Mouse (Mus musculus) olfactory bulb, adult 2 months (tissue): Measurements from ENCODE around the gene Rgs6. TPM values are rescaled to one million over a fixed set of nuclear protein-coding genes. Genes with fewer than 3 reads are reported as not detected.

Experiments
- H3K27ac ChIP-seq: fragments of 200-500 bp; 2 replicates; pipeline ENCODE4 v1.5.1; 2012; ENCODE audit warnings: low read depth, low read length; ENCODE audit not compliant: insufficient read depth
- H3K4me1 ChIP-seq: fragments of 200-500 bp; 2 replicates; pipeline ENCODE4 v1.6.1; 2012; ENCODE audit warnings: low read length; ENCODE audit not compliant: control insufficient read depth, insufficient read depth
- H3K4me3 ChIP-seq: fragments of 200-500 bp; 2 replicates; pipeline ENCODE4 v1.5.1; 2012; ENCODE audit warnings: mild to moderate bottlenecking, low read depth, low read length, moderate library complexity; ENCODE audit not compliant: insufficient read depth
- CTCF ChIP-seq: fragments of 200-500 bp; IDR thresholded peaks from 2 replicates; pipeline ENCODE4 v1.5.1; 2012; ENCODE audit warnings: low read depth, mild to moderate bottlenecking, low read length, moderate library complexity; ENCODE audit not compliant: insufficient read depth
- POLR2A ChIP-seq: fragments of 200-500 bp; IDR thresholded peaks from 2 replicates; pipeline ENCODE4 v1.6.1; 2012; ENCODE audit warnings: mild to moderate bottlenecking, low read depth, low read length, moderate library complexity; ENCODE audit not compliant: insufficient read depth
- WGBS: fragments of 180-500 bp; shearing (Covaris S2); methylation state at CpG from one replicate; pipeline ENCODE4 v1.1.7; 2018; 5-methylcytosine and 5-hydroxymethylcytosine counted together
- polyA plus RNA-seq: library from polyadenylated mRNA; stranded (reverse); fragments of >200 nt; gene quantifications from 2 replicates; pipeline ENCODE4 v1.2.4, GENCODE M21; 2012; ENCODE audit warnings: low replicate concordance; ENCODE audit not compliant: missing spikeins, insufficient read depth, insufficient read length

Gene Rgs6
- polyA plus RNA-seq, 1 experiment = not detected

- TF ChIP-seq POLR2A = no peak
- TF ChIP-seq CTCF = no peak
- Histone ChIP-seq H3K27ac (no peak overlapping the region), H3K4me3 (no peak overlapping the region), H3K4me1 (peaks cover 3% of the 10 kb centered on the region; the same call in 1 of the 2 replicates)
- WGBS = 61% methylated on average over 4 of the region's 4 CpGs
Measured at GRCm38 (mm10) chr12:83013918-83014691, 426.0 kb downstream of the Rgs6 start.

- H3K27ac ChIP-seq = no peak overlapping the region
- H3K4me3 ChIP-seq = no peak overlapping the region
- WGBS = 36% methylated on average over 2 of the region's 2 CpGs
- peaks cover 3% of the 10 kb centered on the region; the same call in 1 of the 2 replicates for H3K4me1 ChIP-seq
- TF ChIP-seq POLR2A (no peak), CTCF (no peak)
Measured at GRCm38 (mm10) chr12:83014848-83015247, 426.8 kb downstream of the Rgs6 start.

DNA sequence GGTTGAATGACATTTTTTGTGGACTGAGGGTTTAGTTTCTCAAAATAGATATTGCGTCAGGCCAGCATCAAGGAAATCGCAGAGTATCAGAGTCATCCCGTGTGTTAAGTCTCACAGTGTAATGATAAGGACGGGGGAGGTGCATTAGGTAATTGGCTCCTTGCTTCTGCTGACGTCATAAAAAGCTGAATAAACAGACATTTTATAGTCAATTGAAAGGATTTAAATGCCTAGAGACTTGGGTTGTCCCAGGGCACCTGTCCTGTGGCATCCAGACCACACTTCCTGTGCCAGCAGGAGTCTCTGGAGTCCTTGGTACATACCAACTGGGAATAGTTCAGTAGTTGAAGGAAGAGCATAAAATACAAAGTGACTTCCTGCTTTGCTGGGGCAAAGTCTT is 427.3 kb downstream of the Rgs6 start:
- H3K4me3 ChIP-seq = no peak overlapping the region
- TF ChIP-seq CTCF (no peak), POLR2A (no peak)
- peaks cover 3% of the 10 kb centered on the region; the same call in 1 of the 2 replicates for H3K4me1 ChIP-seq
- no peak overlapping the region for H3K27ac ChIP-seq
- WGBS = 77% methylated on average over 5 of the region's 5 CpGs

GRCm38 (mm10) chr12:83016486-83016885 is 428.4 kb downstream of the Rgs6 start:
- Histone ChIP-seq H3K27ac (no peak overlapping the region), H3K4me3 (no peak overlapping the region), H3K4me1 (peaks cover 3% of the 10 kb centered on the region; the same call in 1 of the 2 replicates)
- WGBS = 91% methylated on average over 6 of the region's 6 CpGs
- no peak for TF ChIP-seq POLR2A
- TF ChIP-seq CTCF = no peak

DNA sequence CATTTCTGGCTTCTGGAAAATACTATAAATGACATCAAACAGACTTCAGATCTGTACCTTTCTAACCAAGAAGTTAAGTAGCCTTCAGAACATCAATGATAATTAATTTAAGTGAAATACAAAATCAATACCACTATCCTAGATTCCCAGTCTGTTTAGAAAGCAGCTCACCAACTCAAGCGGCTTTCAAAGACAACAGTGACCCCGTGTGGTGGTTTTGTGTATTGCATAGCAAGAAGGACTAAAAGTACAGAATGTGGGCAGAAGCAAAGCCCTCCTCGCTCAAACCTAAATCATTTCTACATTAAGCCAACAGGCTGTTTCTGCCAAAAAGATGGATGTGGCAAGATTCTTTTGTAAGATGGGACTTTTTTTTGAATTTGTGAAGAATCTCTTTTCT is 429.9 kb downstream of the Rgs6 start:
- no peak overlapping the region for H3K27ac ChIP-seq
- no peak overlapping the region for H3K4me3 ChIP-seq
- no peak for TF ChIP-seq POLR2A
- TF ChIP-seq CTCF = no peak
- peaks cover under 1% of the 10 kb centered on the region; the same call in 1 of the 2 replicates for H3K4me1 ChIP-seq
- 5% methylated on average over 3 of the region's 3 CpGs for WGBS

GRCm38 (mm10) chr12:83026985-83027384 is 438.9 kb downstream of the Rgs6 start:
- TF ChIP-seq POLR2A (no peak), CTCF (no peak)
- 80% methylated on average over 3 of the region's 3 CpGs for WGBS
- H3K4me1 ChIP-seq = peaks cover 5% of the 10 kb centered on the region; the same call in 1 of the 2 replicates
- no peak overlapping the region for H3K27ac ChIP-seq
- no peak overlapping the region for H3K4me3 ChIP-seq

DNA sequence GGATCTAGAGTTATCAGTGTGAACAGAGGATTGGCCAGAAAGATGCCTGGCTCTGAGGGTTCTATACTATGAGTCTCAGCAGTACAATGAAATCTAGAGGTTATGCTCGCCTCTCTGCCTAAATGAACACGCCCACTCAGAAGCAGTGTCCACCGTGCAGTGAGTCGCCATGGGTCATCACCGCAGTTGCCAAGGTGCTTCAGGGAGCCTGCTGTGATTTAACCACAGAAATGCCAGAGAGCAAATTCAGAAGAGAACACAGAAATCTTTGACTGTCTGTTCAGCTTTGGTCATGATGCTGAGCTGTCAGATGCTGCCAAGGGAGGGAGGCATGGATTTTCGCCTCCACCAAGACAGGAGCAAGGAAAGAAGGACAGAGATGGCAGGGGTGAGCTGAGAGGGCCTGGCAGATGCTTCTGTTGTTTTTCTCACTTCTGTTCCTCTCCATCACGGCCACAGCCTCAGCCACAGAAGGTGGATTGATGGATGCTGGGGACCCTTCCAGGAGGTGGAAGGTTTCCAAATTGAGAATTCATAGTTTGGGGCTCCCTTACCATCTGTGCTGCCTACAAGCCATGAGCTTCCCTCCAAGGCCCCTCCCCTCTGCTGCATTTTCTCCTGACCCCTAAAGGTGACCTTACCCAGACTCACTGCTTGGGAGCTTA is 445.2 kb downstream of the Rgs6 start:
- no peak for TF ChIP-seq CTCF
- TF ChIP-seq POLR2A = no peak
- Histone ChIP-seq H3K27ac (no peak overlapping the region), H3K4me1 (peaks cover 4% of the 10 kb centered on the region; the same call in 1 of the 2 replicates), H3K4me3 (no peak overlapping the region)
- 79% methylated on average over 7 of the region's 7 CpGs for WGBS

- Histone ChIP-seq H3K27ac (no peak overlapping the region), H3K4me1 (peaks cover 4% of the 10 kb centered on the region; the same call in 1 of the 2 replicates), H3K4me3 (no peak overlapping the region)
- WGBS = 92% methylated on average over 3 of the region's 3 CpGs
- TF ChIP-seq CTCF (no peak), POLR2A (no peak)
Measured at GRCm38 (mm10) chr12:83034859-83035569, 446.9 kb downstream of the Rgs6 start.
